Mouse (Mus musculus) heart, postnatal 0 days (tissue): ENCODE results near the gene Gm12166. TPM values are rescaled to one million over a fixed set of nuclear protein-coding genes. Genes with fewer than 3 reads are reported as not detected.

Experiments
- ATAC-seq: fragments of 200-750 bp; cut with Nextera tagmentation; 2 replicates; pipeline ENCODE4 v1.8.0; 2017; ENCODE audit warnings: low read depth, moderate number of reproducible peaks, moderate library complexity; ENCODE audit not compliant: insufficient read depth
- DNase-seq: peaks from one replicate; pipeline ENCODE4 v3.0.0-alpha.2; 2016; ENCODE audit warnings: low spot score
- H3K27ac ChIP-seq: fragments of 300-500 bp; sonication (generic); 2 replicates; pipeline ENCODE4 v1.5.1; 2014; ENCODE audit warnings: low read depth, mild to moderate bottlenecking
- H3K27me3 ChIP-seq: fragments of 300-500 bp; sonication (generic); 2 replicates; pipeline ENCODE4 v1.6.1; 2014; ENCODE audit warnings: low read length, mixed read lengths; ENCODE audit not compliant: control insufficient read depth, insufficient read depth
- H3K36me3 ChIP-seq: fragments of 300-500 bp; sonication (generic); replicated peaks from 2 replicates; pipeline ENCODE4 v1.6.1; 2014; ENCODE audit warnings: low read length, mixed read lengths; ENCODE audit not compliant: control insufficient read depth, insufficient read depth
- H3K4me1 ChIP-seq: fragments of 300-500 bp; sonication (generic); 2 replicates; pipeline ENCODE4 v1.6.1; 2014; ENCODE audit warnings: antibody characterized with exemption; ENCODE audit not compliant: control insufficient read depth, insufficient read depth
- H3K4me2 ChIP-seq: fragments of 300-500 bp; sonication (generic); 2 replicates; pipeline ENCODE4 v1.6.1; 2014; ENCODE audit warnings: low read depth, mild to moderate bottlenecking, low read length, moderate library complexity
- H3K4me3 ChIP-seq: fragments of 300-500 bp; sonication (generic); 2 replicates; pipeline ENCODE4 v1.5.1; 2014; ENCODE audit warnings: low read depth, low read length
- H3K9ac ChIP-seq: fragments of 300-500 bp; sonication (generic); replicated peaks from 2 replicates; pipeline ENCODE4 v1.6.1; 2014; ENCODE audit warnings: low read depth, low read length, mixed read lengths
- H3K9me3 ChIP-seq: fragments of 300-500 bp; sonication (generic); replicated peaks from 2 replicates; pipeline ENCODE4 v1.6.1; 2016; ENCODE audit warnings: low read length; ENCODE audit not compliant: control insufficient read depth
- CTCF ChIP-seq: IDR thresholded peaks from 2 replicates; pipeline ENCODE4 v1.5.1; 2016; ENCODE audit warnings: antibody characterized with exemption, control low read depth, low read depth
- EP300 ChIP-seq: IDR thresholded peaks from 2 replicates; pipeline ENCODE4 v1.6.1; 2016; ENCODE audit warnings: antibody characterized with exemption, low read depth
- WGBS: fragments of 180-500 bp; shearing (Covaris S2); extraction: QIAGEN DNeasy Blood & Tissue Kit; methylation state at CpG from one replicate; pipeline ENCODE4 v1.1.7; 2014; 5-methylcytosine and 5-hydroxymethylcytosine counted together
- polyA plus RNA-seq: library from polyadenylated mRNA; unstranded; fragments of >200 nt; fragmentation: Nextera tagmentation; extraction: Ambion mirVana; gene quantifications from 2 replicates; pipeline ENCODE4 v1.2.1, GENCODE M21; 2015
- total RNA-seq: library from RNA; depleted of rRNA; stranded (reverse); fragments of >200 nt; gene quantifications from 2 replicates; pipeline ENCODE4 v1.2.3, GENCODE M21; 2014; ENCODE audit warnings: low replicate concordance

Gene Gm12166
- total and polyA plus RNA-seq, 2 experiments from 2014 or later = 1.8 to 3.9 TPM

DNA sequence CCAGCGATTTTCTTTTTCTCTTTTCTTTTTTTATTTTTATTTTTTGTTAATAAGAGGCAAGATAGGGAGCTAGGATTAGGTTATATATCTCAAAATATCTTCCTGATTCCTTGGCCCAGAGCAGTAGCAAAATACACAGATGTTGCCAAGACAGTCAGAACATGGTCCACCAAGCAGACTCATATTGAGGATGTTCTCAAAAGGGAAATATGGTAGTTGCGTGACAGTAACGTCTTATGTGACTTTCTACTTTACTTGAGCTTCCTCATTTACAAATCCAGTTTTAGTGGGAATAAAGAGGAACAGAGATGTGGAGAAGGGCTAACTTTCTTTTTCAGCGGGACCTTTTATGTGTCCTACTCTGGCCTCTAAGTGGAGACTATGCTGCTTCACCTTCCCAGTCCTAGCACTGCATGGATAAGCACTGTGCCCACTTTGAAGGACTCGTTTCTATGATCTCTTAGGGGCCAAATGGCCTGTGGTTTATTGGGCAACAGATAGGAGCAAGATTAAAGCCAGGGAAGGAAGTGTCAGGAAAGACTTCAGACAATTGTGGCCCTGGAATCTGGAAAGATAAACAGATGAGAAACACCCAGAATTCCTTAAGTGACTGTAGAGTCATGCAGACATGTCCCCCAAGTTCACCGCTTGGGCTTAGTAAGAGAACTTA, 9.8 kb upstream of the Gm12166 start:
- Histone ChIP-seq H3K27me3 (no peaks in the 10 kb centered on the region), H3K27ac (peak overlapping the region; percentile 95), H3K9ac (peak overlapping the region; percentile 8; the same call in 1 of the 2 replicates), H3K4me1 (peaks cover 80% of the 10 kb centered on the region), H3K9me3 (no peaks in the 10 kb centered on the region), H3K4me2 (no peak overlapping the region), H3K4me3 (no peak overlapping the region), H3K36me3 (peaks cover 27% of the 10 kb centered on the region)
- ATAC-seq (no peak), DNase-seq (no peak)
- TF ChIP-seq CTCF = no peak
- TF ChIP-seq EP300 = no peak
- WGBS = 53% methylated on average over 6 of the region's 6 CpGs

DNA sequence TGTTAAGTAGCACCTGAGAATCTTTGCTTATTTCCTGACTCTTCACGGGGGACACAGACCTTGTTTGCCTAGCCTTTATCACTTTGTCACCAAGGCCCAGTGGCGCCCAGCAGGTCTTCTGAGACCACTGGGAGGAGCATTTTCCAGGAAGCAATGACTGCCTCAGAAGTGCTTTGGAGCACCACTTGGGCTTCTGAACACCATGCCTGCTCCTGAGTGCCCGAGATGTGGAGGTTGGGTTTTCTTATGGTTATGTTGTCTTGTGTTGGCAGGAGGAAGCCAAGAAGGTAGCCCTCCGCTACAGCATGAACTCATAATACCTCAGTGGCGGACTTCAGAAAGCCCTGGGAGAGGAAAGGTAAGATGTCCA, 8.5 kb upstream of the Gm12166 start:
- no peaks in the 10 kb centered on the region for H3K9me3 ChIP-seq
- no peak overlapping the region for H3K9ac ChIP-seq
- peak overlapping the region; percentile 36 for H3K27ac ChIP-seq
- H3K4me3 ChIP-seq = no peak overlapping the region
- peaks cover 67% of the 10 kb centered on the region for H3K4me1 ChIP-seq
- TF ChIP-seq CTCF (no peak), EP300 (no peak)
- ATAC-seq (no peak), DNase-seq (no peak)
- WGBS = 61% methylated on average over 5 of the region's 5 CpGs
- no peak overlapping the region for H3K4me2 ChIP-seq
- peaks cover 27% of the 10 kb centered on the region for H3K36me3 ChIP-seq
- H3K27me3 ChIP-seq = no peaks in the 10 kb centered on the region

DNA sequence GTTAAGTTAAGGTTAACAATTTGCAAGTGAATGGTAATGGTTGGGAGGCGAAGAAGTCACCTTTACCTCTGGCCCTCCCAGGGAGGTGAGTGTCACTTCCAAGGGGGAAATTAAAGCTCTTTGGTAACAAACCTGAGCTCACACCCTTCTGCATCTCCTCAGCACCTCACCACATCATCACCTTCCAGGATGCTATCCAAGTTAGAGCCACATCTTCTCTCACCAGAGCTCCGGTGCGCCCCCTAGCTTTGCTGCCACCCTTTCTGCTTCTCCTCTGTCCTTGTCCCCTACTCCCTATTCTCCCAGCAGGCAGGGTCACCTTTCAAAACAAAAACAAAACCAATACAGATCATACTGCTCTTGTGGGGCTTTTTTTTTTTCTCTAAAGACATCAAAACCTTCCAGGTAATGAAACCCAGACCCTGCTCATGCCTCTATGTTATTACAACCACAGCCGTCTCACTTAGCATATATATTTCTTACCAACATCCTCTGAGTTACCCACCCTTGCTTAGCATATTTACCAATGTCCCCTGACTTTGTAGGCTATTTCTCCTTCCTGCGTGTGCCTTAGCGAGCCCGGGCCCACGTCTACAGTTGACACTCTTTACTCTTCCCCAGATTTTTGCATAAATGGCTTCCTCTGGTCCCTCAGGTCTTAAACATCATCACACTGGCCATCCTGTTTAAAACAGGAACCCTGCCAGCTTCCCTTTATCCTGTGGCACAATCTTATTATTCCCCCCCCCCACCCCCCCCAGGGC, 7.9 kb upstream of the Gm12166 start:
- TF ChIP-seq EP300 = no peak
- TF ChIP-seq CTCF = peak; percentile 34
- no peaks in the 10 kb centered on the region for H3K27me3 ChIP-seq
- peaks cover 64% of the 10 kb centered on the region for H3K4me1 ChIP-seq
- ATAC-seq = no peak
- H3K4me2 ChIP-seq = no peak overlapping the region
- no peaks in the 10 kb centered on the region for H3K9me3 ChIP-seq
- DNase-seq = no peak
- 66% methylated on average over 8 of the region's 8 CpGs for WGBS
- H3K27ac ChIP-seq = peak overlapping the region; percentile 36
- no peak overlapping the region for H3K4me3 ChIP-seq
- H3K9ac ChIP-seq = no peak overlapping the region
- H3K36me3 ChIP-seq = peaks cover 27% of the 10 kb centered on the region

DNA sequence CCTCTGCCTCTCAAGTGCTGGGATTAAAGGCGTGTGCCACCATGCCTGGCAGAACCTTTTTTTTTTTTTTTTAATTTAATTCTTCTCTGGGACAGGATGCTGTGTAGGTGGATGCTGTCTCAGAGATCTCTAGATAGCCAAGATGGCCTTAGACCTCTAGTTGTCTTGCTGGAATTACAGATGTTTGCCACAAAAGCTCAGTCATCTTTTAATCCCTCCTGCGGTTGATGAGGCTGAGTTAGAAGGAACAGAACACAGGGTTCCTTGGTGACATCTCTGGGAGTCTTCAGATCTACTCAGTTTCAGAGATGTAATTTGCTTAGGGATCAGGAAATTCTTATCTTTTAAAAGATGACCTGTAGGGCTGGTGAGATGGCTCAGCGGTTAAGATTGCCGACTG, 6.8 kb upstream of the Gm12166 start:
- H3K4me2 ChIP-seq = no peak overlapping the region
- TF ChIP-seq CTCF (no peak), EP300 (no peak)
- H3K9me3 ChIP-seq = no peaks in the 10 kb centered on the region
- DNase-seq = no peak
- no peaks in the 10 kb centered on the region for H3K27me3 ChIP-seq
- no peak overlapping the region for H3K9ac ChIP-seq
- no peak overlapping the region for H3K4me3 ChIP-seq
- H3K27ac ChIP-seq = no peak overlapping the region
- peaks cover 61% of the 10 kb centered on the region for H3K4me1 ChIP-seq
- WGBS = 85% methylated on average over 4 of the region's 4 CpGs
- peaks cover 20% of the 10 kb centered on the region for H3K36me3 ChIP-seq
- ATAC-seq = no peak

DNA sequence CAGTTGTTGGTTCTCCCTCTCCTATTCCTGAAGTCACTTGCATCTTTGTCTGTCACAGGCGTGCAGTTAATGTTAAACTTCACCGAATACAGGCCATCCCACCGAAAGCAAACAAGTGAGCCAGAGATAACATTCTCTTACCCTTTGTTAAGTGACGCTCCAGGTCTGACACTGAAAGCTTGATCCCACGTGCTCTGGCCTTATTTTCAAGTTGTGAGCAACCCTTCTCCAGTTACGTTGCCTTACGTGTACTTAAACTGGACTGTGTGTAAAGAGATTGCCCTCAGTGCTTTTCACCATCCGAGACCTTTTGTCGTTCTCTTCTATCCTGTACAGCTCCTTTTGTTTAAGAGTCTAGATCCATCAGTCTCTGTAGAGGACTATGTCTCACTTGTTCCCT, 5.9 kb upstream of the Gm12166 start:
- no peak for ATAC-seq
- Histone ChIP-seq H3K9me3 (no peaks in the 10 kb centered on the region), H3K27ac (peak overlapping the region; percentile 92), H3K9ac (peak overlapping the region; percentile 82), H3K4me1 (peaks cover 52% of the 10 kb centered on the region), H3K4me2 (peak overlapping the region; percentile 68), H3K36me3 (peaks cover 20% of the 10 kb centered on the region), H3K4me3 (peak overlapping the region; percentile 68), H3K27me3 (no peaks in the 10 kb centered on the region)
- peak; percentile 60 for DNase-seq
- 8% methylated on average over 9 of the region's 9 CpGs for WGBS
- TF ChIP-seq EP300 (no peak), CTCF (no peak)
